Mouse (Mus musculus): ENCODE results near the gene Kiss1r. TPM values are rescaled to one million over a fixed set of nuclear protein-coding genes. Genes with fewer than 3 reads are reported as not detected.
A peak's percentile ranks its signal among the peaks of the same experiment; 100 is the strongest.

The Kiss1r gene
- polyA plus RNA-seq, 2 experiments: 0.26 to 2.5 TPM

DNA sequence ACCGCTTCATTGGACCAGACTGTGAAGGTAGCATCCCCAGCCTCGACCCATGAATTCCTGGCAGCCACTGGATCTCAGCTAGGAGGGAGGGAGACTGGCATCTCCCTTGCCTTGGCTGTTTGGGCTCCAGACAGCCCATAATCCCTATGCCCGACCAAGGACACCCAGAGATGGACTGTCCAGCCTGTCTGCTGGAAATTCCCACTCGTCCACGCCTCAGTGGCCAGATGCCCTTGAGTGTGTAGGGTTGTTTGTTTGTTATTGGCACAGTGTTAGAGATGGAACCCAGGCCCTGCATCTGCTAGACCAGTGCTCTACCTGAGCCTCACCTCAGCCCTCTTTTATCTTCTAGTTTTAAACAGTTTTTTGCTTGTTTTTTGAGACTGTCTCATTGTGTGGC, 48.6 kb downstream of the Kiss1r start:
- H3K4me2 ChIP-seq (replicated peaks; ENCODE audit: low read depth, low read length, severe bottlenecking): no peak overlapping the region
- ATAC-seq (ENCODE audit: low FRiP score, low read depth) (no peak), DNase-seq (ENCODE audit: low spot score) (no peak)
- H3K9me3 ChIP-seq (ENCODE audit: control insufficient read depth, low read length): no peaks in the 10 kb centered on the region
- H3K27ac ChIP-seq (replicated peaks; ENCODE audit: low read depth, low read length): no peak overlapping the region
- peaks cover 75% of the 10 kb centered on the region for H3K36me3 ChIP-seq (ENCODE audit: control insufficient read depth, insufficient read depth, low read length)
- no peak overlapping the region for H3K9ac ChIP-seq (ENCODE audit: low read depth, low read length, severe bottlenecking)
- no peak overlapping the region for H3K4me3 ChIP-seq (replicated peaks; ENCODE audit: low read length)
- 84% methylated on average over 5 of the region's 5 CpGs for WGBS
- no peak for TF ChIP-seq POLR2A (IDR thresholded peaks at IDR 0.05; ENCODE audit: borderline replicate concordance, extremely low read depth, insufficient read depth, insufficient read length)
- no peaks in the 10 kb centered on the region for H3K27me3 ChIP-seq (ENCODE audit: control insufficient read depth, insufficient read depth, low read length)
- peaks cover 6% of the 10 kb centered on the region for H3K4me1 ChIP-seq (ENCODE audit: control insufficient read depth, insufficient read depth, low read length)

DNA sequence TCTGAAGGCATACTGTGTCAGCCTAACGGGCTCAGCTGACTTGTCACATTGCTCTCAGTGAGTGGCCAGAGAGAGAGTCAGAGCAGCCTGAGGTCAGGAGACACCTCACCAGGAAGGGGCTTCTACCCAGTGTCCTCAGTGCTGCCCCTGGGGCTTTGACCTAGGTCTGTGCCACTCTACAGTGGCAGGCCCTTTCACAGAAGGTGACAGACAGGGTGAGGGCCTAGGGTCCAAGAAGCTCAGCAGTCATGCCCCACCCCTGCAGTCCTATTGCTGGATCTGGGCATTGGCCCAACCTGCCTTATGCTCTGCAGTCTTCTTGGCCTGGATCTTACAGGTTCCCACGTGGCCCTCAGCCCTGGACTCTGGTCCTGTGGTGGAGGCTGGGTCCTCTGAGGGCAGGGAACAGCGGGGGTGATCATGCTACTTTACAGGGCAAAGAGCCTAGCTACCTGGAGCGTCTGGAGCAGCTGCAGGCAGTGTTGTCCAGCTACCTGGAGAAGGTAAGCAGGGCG, 50.2 kb downstream of the Kiss1r start:
- Histone ChIP-seq H3K9ac (ENCODE audit: low read depth, low read length, severe bottlenecking) (no peak overlapping the region), H3K27me3 (ENCODE audit: control insufficient read depth, insufficient read depth, low read length) (no peaks in the 10 kb centered on the region), H3K4me2 (replicated peaks; ENCODE audit: low read depth, low read length, severe bottlenecking) (no peak overlapping the region), H3K4me1 (ENCODE audit: control insufficient read depth, insufficient read depth, low read length) (no peaks in the 10 kb centered on the region), H3K27ac (replicated peaks; ENCODE audit: low read depth, low read length) (no peak overlapping the region), H3K36me3 (ENCODE audit: control insufficient read depth, insufficient read depth, low read length) (peaks cover 65% of the 10 kb centered on the region), H3K9me3 (ENCODE audit: control insufficient read depth, low read length) (no peaks in the 10 kb centered on the region), H3K4me3 (replicated peaks; ENCODE audit: low read length) (no peak overlapping the region)
- no peak for ATAC-seq (ENCODE audit: low FRiP score, low read depth)
- TF ChIP-seq POLR2A (IDR thresholded peaks at IDR 0.05; ENCODE audit: borderline replicate concordance, extremely low read depth, insufficient read depth, insufficient read length): no peak
- no peak for DNase-seq (ENCODE audit: low spot score)
- whole genome bisulfite sequencing: 90% methylated on average over 5 of the region's 5 CpGs

DNA sequence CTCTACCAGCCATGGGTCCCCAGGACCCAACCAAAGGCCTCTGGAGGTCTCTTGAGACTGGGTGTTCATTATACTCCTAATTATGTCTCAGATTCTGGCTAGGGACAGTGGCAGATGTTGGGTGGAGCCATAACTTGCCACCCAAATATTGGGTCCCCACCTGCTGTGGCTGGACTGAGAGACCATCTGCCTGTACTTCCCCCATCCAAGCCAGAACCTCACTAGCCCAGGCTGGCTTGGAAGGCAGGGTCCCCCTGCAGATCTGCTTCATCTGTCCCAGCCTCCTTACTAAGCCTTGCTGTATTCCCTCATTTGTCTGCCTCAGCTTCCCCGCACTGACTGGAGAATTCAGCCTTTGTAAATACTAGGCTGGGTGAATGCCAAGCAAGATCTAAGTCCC, 51.4 kb downstream of the Kiss1r start:
- TF ChIP-seq POLR2A (IDR thresholded peaks at IDR 0.05; ENCODE audit: borderline replicate concordance, extremely low read depth, insufficient read depth, insufficient read length): no peak
- Histone ChIP-seq H3K9me3 (ENCODE audit: control insufficient read depth, low read length) (no peaks in the 10 kb centered on the region), H3K4me2 (replicated peaks; ENCODE audit: low read depth, low read length, severe bottlenecking) (no peak overlapping the region), H3K27me3 (ENCODE audit: control insufficient read depth, insufficient read depth, low read length) (no peaks in the 10 kb centered on the region), H3K4me1 (ENCODE audit: control insufficient read depth, insufficient read depth, low read length) (no peaks in the 10 kb centered on the region), H3K4me3 (replicated peaks; ENCODE audit: low read length) (no peak overlapping the region), H3K9ac (ENCODE audit: low read depth, low read length, severe bottlenecking) (no peak overlapping the region), H3K27ac (replicated peaks; ENCODE audit: low read depth, low read length) (no peak overlapping the region), H3K36me3 (ENCODE audit: control insufficient read depth, insufficient read depth, low read length) (peaks cover 54% of the 10 kb centered on the region)
- ATAC-seq (ENCODE audit: low FRiP score, low read depth): no peak
- no peak for DNase-seq (ENCODE audit: low spot score)
- 85% methylated on average over 1 of the region's 1 CpGs for WGBS

DNA sequence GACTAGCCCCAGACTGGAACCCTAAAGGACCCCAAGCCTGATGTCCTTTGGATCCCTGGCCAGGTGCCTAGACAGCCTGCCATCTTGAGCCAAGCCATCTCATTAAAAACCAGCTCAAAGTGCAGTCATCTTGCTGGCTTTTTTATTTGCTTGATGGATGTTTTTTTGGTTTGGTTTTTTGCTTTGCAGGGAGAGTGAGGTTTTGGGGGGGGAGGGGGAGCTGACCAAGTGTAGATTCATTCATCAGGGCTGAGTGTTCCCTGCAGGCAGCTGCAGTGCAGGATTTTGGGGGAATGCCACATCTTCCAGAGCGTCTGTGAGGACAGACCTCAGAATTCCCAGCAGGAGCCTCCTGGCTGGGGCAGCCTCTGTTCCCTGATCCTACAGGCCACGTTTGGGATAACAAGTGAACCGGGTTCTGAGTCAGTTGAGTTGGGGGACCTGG, 52.4 kb downstream of the Kiss1r start:
- H3K9ac ChIP-seq (ENCODE audit: low read depth, low read length, severe bottlenecking): no peak overlapping the region
- no peak for DNase-seq (ENCODE audit: low spot score)
- WGBS: 13% methylated on average over 3 of the region's 3 CpGs

DNA sequence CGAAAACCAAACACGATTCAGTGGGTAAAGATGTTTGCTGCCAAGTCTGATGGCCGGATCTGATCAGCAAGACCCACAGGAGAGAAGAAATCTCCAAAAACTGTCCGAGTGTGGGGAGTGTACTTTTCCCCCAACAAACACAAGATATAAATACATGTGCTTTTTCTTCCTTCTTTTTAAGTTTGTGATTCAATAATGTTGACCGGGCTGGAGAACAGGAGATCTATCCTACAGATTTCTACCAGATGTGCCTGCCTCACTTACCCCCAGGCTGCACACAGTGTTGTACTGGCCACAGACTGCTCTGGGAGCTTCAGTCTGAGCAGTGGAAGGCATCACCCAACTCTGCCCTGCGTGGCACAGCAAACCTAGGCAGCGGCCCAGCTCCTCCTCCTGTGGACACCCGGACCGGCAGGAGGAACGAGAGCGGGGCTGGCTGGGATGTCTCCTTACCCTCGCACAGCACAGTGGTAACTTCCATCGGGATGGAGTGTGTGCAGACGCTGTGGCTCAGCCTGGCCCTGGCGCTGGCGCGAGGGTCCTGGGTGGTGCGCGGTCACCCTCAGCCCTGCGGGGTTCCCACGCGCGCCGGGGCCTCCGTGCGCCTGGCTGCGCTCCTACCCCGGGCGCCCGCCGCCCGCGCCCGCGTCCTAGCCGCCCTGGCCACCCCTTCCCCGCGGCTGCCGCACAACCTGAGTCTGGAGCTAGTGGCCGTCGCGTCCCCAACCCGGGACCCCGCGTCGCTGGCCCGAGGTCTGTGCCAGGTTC, 53.8 kb downstream of the Kiss1r start, which contains the start of gene Grin3b:
TSS of gene Grin3b (plus strand) at position 301 of the 768 bp plus-strand sequence.
- DNase-seq (ENCODE audit: low spot score) (no peak), ATAC-seq (ENCODE audit: low FRiP score, low read depth) (peak; percentile 13; the same call in 1 of the 2 replicates)
- H3K27ac ChIP-seq (replicated peaks; ENCODE audit: low read depth, low read length): no peak within 1 kb of the TSS
- peak within 1 kb of the TSS; percentile 44 for H3K4me3 ChIP-seq (replicated peaks; ENCODE audit: low read length)
- WGBS: 5% methylated on average over 42 of the region's 47 CpGs
- TF ChIP-seq POLR2A (IDR thresholded peaks at IDR 0.05; ENCODE audit: borderline replicate concordance, extremely low read depth, insufficient read depth, insufficient read length): no peak
- peak within 1 kb of the TSS; percentile 63 for H3K9ac ChIP-seq (ENCODE audit: low read depth, low read length, severe bottlenecking)
- H3K4me2 ChIP-seq (replicated peaks; ENCODE audit: low read depth, low read length, severe bottlenecking): peak within 1 kb of the TSS; percentile 87
- no peaks in the 10 kb centered on the region for H3K27me3 ChIP-seq (ENCODE audit: control insufficient read depth, insufficient read depth, low read length)
- H3K9me3 ChIP-seq (ENCODE audit: control insufficient read depth, low read length): no peaks in the 10 kb centered on the region
- no peaks in the 10 kb centered on the region for H3K4me1 ChIP-seq (ENCODE audit: control insufficient read depth, insufficient read depth, low read length)
- peaks cover 39% of the 10 kb centered on the region for H3K36me3 ChIP-seq (ENCODE audit: control insufficient read depth, insufficient read depth, low read length)

More for the DNA sequence above, 52.4 kb downstream of the Kiss1r start:
- peaks cover 46% of the 10 kb centered on the region for H3K36me3 ChIP-seq (ENCODE audit: control insufficient read depth, insufficient read depth, low read length)
- no peak for ATAC-seq (ENCODE audit: low FRiP score, low read depth)
- no peaks in the 10 kb centered on the region for H3K9me3 ChIP-seq (ENCODE audit: control insufficient read depth, low read length)
- no peak overlapping the region for H3K27ac ChIP-seq (replicated peaks; ENCODE audit: low read depth, low read length)
- no peaks in the 10 kb centered on the region for H3K27me3 ChIP-seq (ENCODE audit: control insufficient read depth, insufficient read depth, low read length)
- H3K4me3 ChIP-seq (replicated peaks; ENCODE audit: low read length): no peak overlapping the region
- no peak overlapping the region for H3K4me2 ChIP-seq (replicated peaks; ENCODE audit: low read depth, low read length, severe bottlenecking)
- 0 out of 2 replicates have a peak, but pooled peaks have one; percentile 13 for TF ChIP-seq POLR2A (IDR thresholded peaks at IDR 0.05; ENCODE audit: borderline replicate concordance, extremely low read depth, insufficient read depth, insufficient read length)
- H3K4me1 ChIP-seq (ENCODE audit: control insufficient read depth, insufficient read depth, low read length): no peaks in the 10 kb centered on the region

Data from limb, embryonic 14.5 days (tissue).